Mouse (Mus musculus): Measurements from ENCODE around the gene Rnf152. TPM values are rescaled to one million over a fixed set of nuclear protein-coding genes. Genes with fewer than 3 reads are reported as not detected.

The Rnf152 gene
- polyA plus RNA-seq (2012; fragmentation: generic; extraction: Trizol): not detected
- long read RNA-seq, experiment 1: 0 reads
- long read RNA-seq, experiment 2: 0 reads

- H3K27me3 ChIP-seq (ENCODE audit: control insufficient read depth, insufficient read depth, insufficient read length): peaks cover 9% of the 10 kb centered on the region
- peak within 1 kb of the TSS; percentile 21 for H3K4me3 ChIP-seq (ENCODE audit: insufficient read depth, poor library complexity, severe bottlenecking)
- H3K79me2 ChIP-seq (ENCODE audit: control insufficient read depth, insufficient read depth): no peaks in the 10 kb centered on the region
- no peaks in the 10 kb centered on the region for H3K79me3 ChIP-seq (ENCODE audit: low read depth)
- TF ChIP-seq FOSL1 (IDR thresholded peaks at IDR 0.05; ENCODE audit: insufficient read depth, low read length, poor library complexity, severe bottlenecking) (no peak), MYOG (IDR thresholded peaks at IDR 0.05; ENCODE audit: control insufficient read depth, extremely low read depth, insufficient read length) (no peak), MYOD1 (IDR thresholded peaks at IDR 0.05; ENCODE audit: control insufficient read depth, insufficient read length, low read depth) (no peak), MAX (IDR thresholded peaks at IDR 0.05) (no peak), CTCF (IDR thresholded peaks at IDR 0.05; ENCODE audit: control insufficient read depth, insufficient read depth, insufficient read length) (no peak), CEBPB (IDR thresholded peaks at IDR 0.05; ENCODE audit: low read depth) (no peak), USF1 (IDR thresholded peaks at IDR 0.05; ENCODE audit: low read depth) (no peak)
- no peaks in the 10 kb centered on the region for H3K36me3 ChIP-seq (ENCODE audit: control insufficient read depth, insufficient read depth)
- peak within 1 kb of the TSS; percentile 30 for H3ac ChIP-seq (ENCODE audit: control insufficient read depth, insufficient read length, low read depth)
Observed at GRCm38 (mm10) chr1:105356291-105357011, at the start of gene Rnf152. Rnf152 (minus strand) TSS chr1:105356710.

GRCm38 (mm10) chr1:105402853-105403252, 46.3 kb upstream of the Rnf152 start:
- no peaks in the 10 kb centered on the region for H3K27me3 ChIP-seq (ENCODE audit: control insufficient read depth, insufficient read depth, insufficient read length)
- H3K4me3 ChIP-seq (ENCODE audit: insufficient read depth, poor library complexity, severe bottlenecking): no peak overlapping the region
- no peaks in the 10 kb centered on the region for H3K79me2 ChIP-seq (ENCODE audit: control insufficient read depth, insufficient read depth)
- TF ChIP-seq FOSL1 (IDR thresholded peaks at IDR 0.05; ENCODE audit: insufficient read depth, low read length, poor library complexity, severe bottlenecking): no peak
- TF ChIP-seq MAX (IDR thresholded peaks at IDR 0.05): no peak
- no peak for TF ChIP-seq CTCF (IDR thresholded peaks at IDR 0.05; ENCODE audit: control insufficient read depth, insufficient read depth, insufficient read length)
- TF ChIP-seq USF1 (IDR thresholded peaks at IDR 0.05; ENCODE audit: low read depth): no peak
- no peak for TF ChIP-seq CEBPB (IDR thresholded peaks at IDR 0.05; ENCODE audit: low read depth)
- TF ChIP-seq MYOG (IDR thresholded peaks at IDR 0.05; ENCODE audit: control insufficient read depth, extremely low read depth, insufficient read length): no peak
- TF ChIP-seq MYOD1 (IDR thresholded peaks at IDR 0.05; ENCODE audit: control insufficient read depth, insufficient read length, low read depth): no peak
- H3ac ChIP-seq (ENCODE audit: control insufficient read depth, insufficient read length, low read depth): no peak overlapping the region
- no peaks in the 10 kb centered on the region for H3K79me3 ChIP-seq (ENCODE audit: low read depth)
- H3K36me3 ChIP-seq (ENCODE audit: control insufficient read depth, insufficient read depth): no peaks in the 10 kb centered on the region

- Histone ChIP-seq H3ac (ENCODE audit: control insufficient read depth, insufficient read length, low read depth) (no peak overlapping the region), H3K79me3 (ENCODE audit: low read depth) (no peaks in the 10 kb centered on the region), H3K79me2 (ENCODE audit: control insufficient read depth, insufficient read depth) (no peaks in the 10 kb centered on the region), H3K27me3 (ENCODE audit: control insufficient read depth, insufficient read depth, insufficient read length) (no peaks in the 10 kb centered on the region), H3K4me3 (ENCODE audit: insufficient read depth, poor library complexity, severe bottlenecking) (no peak overlapping the region), H3K36me3 (ENCODE audit: control insufficient read depth, insufficient read depth) (no peaks in the 10 kb centered on the region)
- TF ChIP-seq MAX (IDR thresholded peaks at IDR 0.05): no peak
- no peak for TF ChIP-seq CEBPB (IDR thresholded peaks at IDR 0.05; ENCODE audit: low read depth)
- no peak for TF ChIP-seq CTCF (IDR thresholded peaks at IDR 0.05; ENCODE audit: control insufficient read depth, insufficient read depth, insufficient read length)
- TF ChIP-seq MYOD1 (IDR thresholded peaks at IDR 0.05; ENCODE audit: control insufficient read depth, insufficient read length, low read depth): no peak
- no peak for TF ChIP-seq MYOG (IDR thresholded peaks at IDR 0.05; ENCODE audit: control insufficient read depth, extremely low read depth, insufficient read length)
- TF ChIP-seq FOSL1 (IDR thresholded peaks at IDR 0.05; ENCODE audit: insufficient read depth, low read length, poor library complexity, severe bottlenecking): no peak
- TF ChIP-seq USF1 (IDR thresholded peaks at IDR 0.05; ENCODE audit: low read depth): no peak
Observed at GRCm38 (mm10) chr1:105384141-105384937, 27.8 kb upstream of the Rnf152 start.

- Histone ChIP-seq H3K27me3 (ENCODE audit: control insufficient read depth, insufficient read depth, insufficient read length) (no peaks in the 10 kb centered on the region), H3K4me3 (ENCODE audit: insufficient read depth, poor library complexity, severe bottlenecking) (no peak overlapping the region), H3K79me2 (ENCODE audit: control insufficient read depth, insufficient read depth) (no peaks in the 10 kb centered on the region), H3K79me3 (ENCODE audit: low read depth) (no peaks in the 10 kb centered on the region), H3K36me3 (ENCODE audit: control insufficient read depth, insufficient read depth) (no peaks in the 10 kb centered on the region), H3ac (ENCODE audit: control insufficient read depth, insufficient read length, low read depth) (no peak overlapping the region)
- TF ChIP-seq CTCF (IDR thresholded peaks at IDR 0.05; ENCODE audit: control insufficient read depth, insufficient read depth, insufficient read length) (no peak), CEBPB (IDR thresholded peaks at IDR 0.05; ENCODE audit: low read depth) (no peak), MAX (IDR thresholded peaks at IDR 0.05) (no peak), USF1 (IDR thresholded peaks at IDR 0.05; ENCODE audit: low read depth) (no peak), MYOD1 (IDR thresholded peaks at IDR 0.05; ENCODE audit: control insufficient read depth, insufficient read length, low read depth) (no peak), FOSL1 (IDR thresholded peaks at IDR 0.05; ENCODE audit: insufficient read depth, low read length, poor library complexity, severe bottlenecking) (no peak), MYOG (IDR thresholded peaks at IDR 0.05; ENCODE audit: control insufficient read depth, extremely low read depth, insufficient read length) (no peak)
Observed at GRCm38 (mm10) chr1:105377546-105377945, 21.0 kb upstream of the Rnf152 start.

- H3K79me3 ChIP-seq (ENCODE audit: low read depth): no peaks in the 10 kb centered on the region
- no peak overlapping the region for H3ac ChIP-seq (ENCODE audit: control insufficient read depth, insufficient read length, low read depth)
- no peak overlapping the region for H3K4me3 ChIP-seq (ENCODE audit: insufficient read depth, poor library complexity, severe bottlenecking)
- no peaks in the 10 kb centered on the region for H3K36me3 ChIP-seq (ENCODE audit: control insufficient read depth, insufficient read depth)
- no peak for TF ChIP-seq MAX (IDR thresholded peaks at IDR 0.05)
- TF ChIP-seq USF1 (IDR thresholded peaks at IDR 0.05; ENCODE audit: low read depth): no peak
- TF ChIP-seq FOSL1 (IDR thresholded peaks at IDR 0.05; ENCODE audit: insufficient read depth, low read length, poor library complexity, severe bottlenecking): no peak
- TF ChIP-seq MYOD1 (IDR thresholded peaks at IDR 0.05; ENCODE audit: control insufficient read depth, insufficient read length, low read depth): no peak
- no peak for TF ChIP-seq CEBPB (IDR thresholded peaks at IDR 0.05; ENCODE audit: low read depth)
- no peak for TF ChIP-seq MYOG (IDR thresholded peaks at IDR 0.05; ENCODE audit: control insufficient read depth, extremely low read depth, insufficient read length)
- TF ChIP-seq CTCF (IDR thresholded peaks at IDR 0.05; ENCODE audit: control insufficient read depth, insufficient read depth, insufficient read length): no peak
- no peaks in the 10 kb centered on the region for H3K27me3 ChIP-seq (ENCODE audit: control insufficient read depth, insufficient read depth, insufficient read length)
- H3K79me2 ChIP-seq (ENCODE audit: control insufficient read depth, insufficient read depth): no peaks in the 10 kb centered on the region
Observed at GRCm38 (mm10) chr1:105374618-105375017, 18.1 kb upstream of the Rnf152 start.

All from C2C12 (cell line).